Mouse (Mus musculus): ENCODE results near the gene Rasgrf1. TPM values are rescaled to one million over a fixed set of nuclear protein-coding genes. Genes with fewer than 3 reads are reported as not detected.
A peak's percentile ranks its signal among the peaks of the same experiment; 100 is the strongest.
"Not testable (repeated sequence)": the region's sequence is repeated elsewhere in the genome, so short reads cannot be mapped to it uniquely, and the experiment has no call there.

Rasgrf1 gene
- total RNA-seq, 2 experiments from 2014 or later, result 240 to 255 TPM

- DNase-seq (ENCODE audit: low spot score in 2 of 2), result no peak
- intact Hi-C loops (cut with DNase I), result no loop called here
These were observed 104.9 kb downstream of the Rasgrf1 start for GRCm38 (mm10) chr9:90014649-90015048.

- intact Hi-C loops (cut with DNase I), result no loop called here
- DNase-seq (ENCODE audit: low spot score in 2 of 2), result no peak
These were observed 106.5 kb downstream of the Rasgrf1 start for GRCm38 (mm10) chr9:90016204-90016603.

GRCm38 (mm10) chr9:90020866-90021265 is 111.2 kb downstream of the Rasgrf1 start:
- DNase-seq (ENCODE audit: low spot score in 2 of 2), result peak; percentile 36 to 39
- intact Hi-C loops (cut with DNase I), result no loop called here

GRCm38 (mm10) chr9:90021442-90021841 is 111.7 kb downstream of the Rasgrf1 start:
- no peak for DNase-seq (ENCODE audit: low spot score in 2 of 2)
- intact Hi-C loops (cut with DNase I), result no loop called here

- DNase-seq (ENCODE audit: low spot score in 2 of 2), result no peak
- intact Hi-C loops (cut with DNase I), result no loop called here
These were observed 118.0 kb downstream of the Rasgrf1 start for GRCm38 (mm10) chr9:90027709-90028108.

GRCm38 (mm10) chr9:90033922-90034321 is 124.2 kb downstream of the Rasgrf1 start:
- intact Hi-C loops (cut with DNase I), result no loop called here

GRCm38 (mm10) chr9:90035168-90035567 is 125.5 kb downstream of the Rasgrf1 start:
- DNase-seq (ENCODE audit: low spot score in 2 of 2), result no peak

More at GRCm38 (mm10) chr9:90033922-90034321, 124.2 kb downstream of the Rasgrf1 start:
- no peak for DNase-seq (ENCODE audit: low spot score in 2 of 2)

GRCm38 (mm10) chr9:90035794-90036193 is 126.1 kb downstream of the Rasgrf1 start:
- intact Hi-C loops (cut with DNase I), result no loop called here
- no peak for DNase-seq (ENCODE audit: low spot score in 2 of 2)

More at GRCm38 (mm10) chr9:90035168-90035567, 125.5 kb downstream of the Rasgrf1 start:
- intact Hi-C loops (cut with DNase I), result no loop called here

- DNase-seq (ENCODE audit: low spot score in 2 of 2), result no peak
- intact Hi-C loops (cut with DNase I), result no loop called here
These were observed 126.6 kb downstream of the Rasgrf1 start for GRCm38 (mm10) chr9:90036313-90036712.

GRCm38 (mm10) chr9:90038535-90038934 is 128.8 kb downstream of the Rasgrf1 start:
- DNase-seq (ENCODE audit: low spot score in 2 of 2), result no peak
- intact Hi-C loops (cut with DNase I), result no loop called here

- intact Hi-C loops (cut with DNase I), result no loop called here
- no peak for DNase-seq (ENCODE audit: low spot score in 2 of 2)
These were observed 131.2 kb downstream of the Rasgrf1 start for GRCm38 (mm10) chr9:90040916-90041315.

- intact Hi-C loops (cut with DNase I), result no loop called here
- DNase-seq (ENCODE audit: low spot score in 2 of 2), result no peak
These were observed 131.8 kb downstream of the Rasgrf1 start for GRCm38 (mm10) chr9:90041556-90041955.

- intact Hi-C loops (cut with DNase I); DNase-seq (ENCODE audit: low spot score in 2 of 2): not testable (repeated sequence)
These were observed 133.2 kb downstream of the Rasgrf1 start for GRCm38 (mm10) chr9:90042906-90043305.

GRCm38 (mm10) chr9:90045191-90045590 is 135.5 kb downstream of the Rasgrf1 start:
- DNase-seq (ENCODE audit: low spot score in 2 of 2), result no peak
- intact Hi-C loops (cut with DNase I), result no loop called here

GRCm38 (mm10) chr9:90047937-90048627 is 138.4 kb downstream of the Rasgrf1 start:
- intact Hi-C loops (cut with DNase I), result no loop called here
- no peak for DNase-seq (ENCODE audit: low spot score in 2 of 2)

GRCm38 (mm10) chr9:90053852-90054251 is 144.1 kb downstream of the Rasgrf1 start, which contains the start of gene Ctsh:
Gene Ctsh, plus strand, starts transcription at chr9:90054152.
- DNase-seq (ENCODE audit: low spot score in 2 of 2), result no peak
- intact Hi-C loops (cut with DNase I), result no loop called here

GRCm38 (mm10) chr9:90054371-90055145 is 144.8 kb downstream of the Rasgrf1 start:
- intact Hi-C loops (cut with DNase I), result no loop called here
- DNase-seq (ENCODE audit: low spot score in 2 of 2), result peak; percentile 10 to 17

- intact Hi-C loops (cut with DNase I), result no loop called here
- DNase-seq (ENCODE audit: low spot score in 2 of 2), result no peak
These were observed 145.7 kb downstream of the Rasgrf1 start for GRCm38 (mm10) chr9:90055409-90055808.

- DNase-seq (ENCODE audit: low spot score in 2 of 2), result no peak
- intact Hi-C loops (cut with DNase I), result no loop called here
These were observed 146.2 kb downstream of the Rasgrf1 start for GRCm38 (mm10) chr9:90055911-90056310.

GRCm38 (mm10) chr9:90056716-90057115 is 147.0 kb downstream of the Rasgrf1 start:
- DNase-seq (ENCODE audit: low spot score in 2 of 2), result no peak
- intact Hi-C loops (cut with DNase I), result no loop called here
